Mouse (Mus musculus) myocyte (in vitro differentiated cells): Measurements from ENCODE around the gene Tmem30c.

Source experiments
- E2F4 ChIP-seq: IDR thresholded peaks from one replicate; pipeline ENCODE4 v1.6.1; 2011; ENCODE audit warnings: mild to moderate bottlenecking, control low read depth, moderate library complexity; ENCODE audit not compliant: insufficient read depth
- MAX ChIP-seq: IDR thresholded peaks from one replicate; pipeline ENCODE4 v1.6.1; 2011; ENCODE audit warnings: low read depth, mild to moderate bottlenecking, control low read depth
- MYOD1 ChIP-seq, 3 experiments: IDR thresholded peaks; one replicate each; pipeline ENCODE4 v1.6.1; 2011; ENCODE audit warnings: control low read depth in 2 of 3, low read depth in 2 of 3, mild to moderate bottlenecking in 2 of 3, moderate library complexity in 1 of 3; ENCODE audit not compliant: insufficient read length in 2 of 3, control insufficient read depth in 1 of 3
- MYOG ChIP-seq, 3 experiments: IDR thresholded peaks; one replicate each; pipeline ENCODE4 v1.6.1; 2011; ENCODE audit warnings: control low read depth in 2 of 3, low read depth in 2 of 3, mild to moderate bottlenecking in 2 of 3; ENCODE audit not compliant: insufficient read length in 2 of 3, control insufficient read depth in 1 of 3, insufficient read depth in 1 of 3
- POLR2A ChIP-seq: IDR thresholded peaks from one replicate; pipeline ENCODE4 v1.6.1; 2011; ENCODE audit warnings: low read depth, mild to moderate bottlenecking, control low read depth, moderate library complexity; ENCODE audit not compliant: insufficient read length
- TCF12 ChIP-seq: IDR thresholded peaks from one replicate; pipeline ENCODE4 v1.6.1; 2011; ENCODE audit warnings: mild to moderate bottlenecking, control low read depth; ENCODE audit not compliant: poor library complexity, insufficient read depth, severe bottlenecking
- USF1 ChIP-seq: IDR thresholded peaks from one replicate; pipeline ENCODE4 v1.6.1; 2011; ENCODE audit warnings: low read depth, mild to moderate bottlenecking, control low read depth, moderate library complexity

DNA sequence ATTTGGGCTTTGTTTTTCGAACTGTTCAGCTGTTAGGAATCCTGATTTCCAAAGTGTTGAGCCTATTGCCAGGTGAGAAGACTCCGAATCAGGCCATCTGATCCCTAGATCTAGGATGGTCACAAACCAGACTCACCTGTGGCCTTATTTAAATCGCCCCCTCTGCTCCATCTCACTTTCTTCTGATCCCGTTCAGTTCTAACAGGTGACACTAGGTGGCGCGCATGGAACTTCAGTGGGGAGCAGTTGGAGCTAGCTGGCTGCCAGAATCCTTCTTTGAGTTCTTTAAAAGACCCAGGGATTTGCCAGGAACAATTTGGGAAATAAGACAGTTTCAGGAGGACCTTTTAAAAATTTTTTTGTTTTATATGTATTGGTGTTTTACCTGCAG is 48.8 kb downstream of the Tmem30c start:
- TF ChIP-seq TCF12 (no peak), POLR2A (no peak), USF1 (no peak), E2F4 (no peak), MAX (no peak), MYOD1 (IDR thresholded peaks at IDR 0.05; ENCODE audit: control insufficient read depth in 1 of 3, insufficient read length in 2 of 3, low read depth in 2 of 3) (no peak), MYOG (IDR thresholded peaks at IDR 0.05; ENCODE audit: control insufficient read depth in 1 of 3, insufficient read depth in 1 of 3, insufficient read length in 2 of 3, low read depth in 2 of 3) (no peak)
